Mouse (Mus musculus): ENCODE data around the gene Abhd16a.

DNA sequence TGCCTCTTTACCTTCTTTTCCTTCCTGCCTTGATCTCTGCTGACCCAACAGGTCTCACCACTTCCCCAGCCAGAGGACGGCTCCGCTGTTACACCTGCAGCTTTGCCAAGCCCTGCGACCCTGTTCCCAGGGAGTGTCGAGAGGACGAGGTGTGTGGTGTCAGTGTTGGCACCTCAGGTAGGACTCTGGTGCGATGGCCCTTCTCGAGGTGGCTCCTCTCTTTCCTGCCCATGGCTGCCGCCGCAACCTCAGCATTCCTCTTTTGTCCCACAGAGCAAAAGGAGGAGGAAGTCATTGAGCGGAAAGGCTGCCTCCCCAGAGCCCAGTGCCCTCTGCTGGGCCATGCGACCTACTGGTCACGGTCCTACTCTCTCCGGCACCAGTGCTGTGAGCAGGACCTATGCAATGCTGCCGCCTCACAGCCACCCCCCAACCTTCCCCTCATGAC, 11.3 kb upstream of the Abhd16a start, which contains the start of gene Ly6g6d:
- TF ChIP-seq CTCF (IDR thresholded peaks at IDR 0.05; ENCODE audit: low read depth, low read length) (peak; percentile 32; the same call in 1 of the 2 replicates), POLR2A (IDR thresholded peaks at IDR 0.05; ENCODE audit: borderline replicate concordance, low read depth, low read length) (no peak)
